Mouse (Mus musculus) midbrain, embryonic 11.5 days (tissue): ENCODE results near the gene Aaas. TPM values are rescaled to one million over a fixed set of nuclear protein-coding genes. Genes with fewer than 3 reads are reported as not detected.

Experiments
- ATAC-seq: fragments of 200-750 bp; cut with Nextera tagmentation; 2 replicates; pipeline ENCODE4 v1.8.0; 2017; ENCODE audit warnings: moderate TSS enrichment, moderate library complexity; ENCODE audit not compliant: low FRiP score
- DNase-seq: peaks from one replicate; pipeline ENCODE4 v3.0.0; 2015; ENCODE audit warnings: low spot score; ENCODE audit errors: missing footprints
- H3K27ac ChIP-seq: fragments of 300-500 bp; sonication (generic); 2 replicates; pipeline ENCODE4 v1.5.1; 2014; ENCODE audit warnings: low read depth, low read length
- H3K27me3 ChIP-seq: fragments of 300-500 bp; sonication (generic); 2 replicates; pipeline ENCODE4 v1.6.1; 2014; ENCODE audit warnings: mild to moderate bottlenecking, low read length, moderate library complexity, mixed read lengths; ENCODE audit not compliant: control insufficient read depth, insufficient read depth
- H3K36me3 ChIP-seq: fragments of 300-500 bp; sonication (generic); 2 replicates; pipeline ENCODE4 v1.6.1; 2014; ENCODE audit warnings: mild to moderate bottlenecking, low read length, moderate library complexity, mixed read lengths; ENCODE audit not compliant: control insufficient read depth, insufficient read depth
- H3K4me1 ChIP-seq: fragments of 300-500 bp; sonication (generic); 2 replicates; pipeline ENCODE4 v1.6.1; 2014; ENCODE audit warnings: low read length; ENCODE audit not compliant: control insufficient read depth, insufficient read depth
- H3K4me2 ChIP-seq: fragments of 300-500 bp; sonication (generic); 2 replicates; pipeline ENCODE4 v1.6.1; 2014; ENCODE audit warnings: mild to moderate bottlenecking, moderate library complexity
- H3K4me3 ChIP-seq: fragments of 300-500 bp; sonication (generic); 2 replicates; pipeline ENCODE4 v1.5.1; 2014; ENCODE audit warnings: low read depth, low read length
- H3K9ac ChIP-seq: fragments of 300-500 bp; sonication (generic); 2 replicates; pipeline ENCODE4 v1.6.1; 2014; ENCODE audit warnings: low read length
- H3K9me3 ChIP-seq: fragments of 300-500 bp; sonication (generic); 2 replicates; pipeline ENCODE4 v1.6.1; 2016; ENCODE audit warnings: low read length; ENCODE audit not compliant: control insufficient read depth
- WGBS: fragments of 180-500 bp; shearing (Covaris S2); extraction: QIAGEN DNeasy Blood & Tissue Kit; methylation state at CpG from one replicate; pipeline ENCODE4 v1.1.7; 2014; 5-methylcytosine and 5-hydroxymethylcytosine counted together
- polyA plus RNA-seq: library from polyadenylated mRNA; unstranded; fragments of >200 nt; fragmentation: Nextera tagmentation; extraction: Ambion mirVana; gene quantifications from 2 replicates; pipeline ENCODE4 v1.2.1, GENCODE M21; 2014

Gene Aaas
- polyA plus RNA-seq, 1 experiment from 2014 or later, result 82.5 TPM

GRCm38 (mm10) chr15:102296368-102297006 is 54.1 kb downstream of the Aaas start:
- peaks cover 4% of the 10 kb centered on the region for H3K4me1 ChIP-seq
- no peaks in the 10 kb centered on the region for H3K9me3 ChIP-seq
- H3K27me3 ChIP-seq, result no peaks in the 10 kb centered on the region
- peaks cover 23% of the 10 kb centered on the region for H3K36me3 ChIP-seq
- H3K9ac ChIP-seq, result peak overlapping the region; percentile 66
- ATAC-seq (peak; percentile 72), DNase-seq (no peak)
- 5% methylated on average over 24 of the region's 24 CpGs for WGBS
- peak overlapping the region; percentile 82 for H3K4me2 ChIP-seq
- no peak overlapping the region for H3K27ac ChIP-seq
- H3K4me3 ChIP-seq, result peak overlapping the region; percentile 71

- peak within 1 kb of the TSS; percentile 82 for H3K4me2 ChIP-seq
- H3K4me1 ChIP-seq, result peaks cover 4% of the 10 kb centered on the region
- peak within 1 kb of the TSS; percentile 66 for H3K9ac ChIP-seq
- H3K9me3 ChIP-seq, result no peaks in the 10 kb centered on the region
- no peak within 1 kb of the TSS for H3K27ac ChIP-seq
- peaks cover 17% of the 10 kb centered on the region for H3K36me3 ChIP-seq
- peak; percentile 100 for ATAC-seq
- DNase-seq, result peak; percentile 99
- WGBS, result 9% methylated on average over 25 of the region's 25 CpGs
- H3K4me3 ChIP-seq, result peak within 1 kb of the TSS; percentile 71
- no peaks in the 10 kb centered on the region for H3K27me3 ChIP-seq
These were observed 54.8 kb downstream of the Aaas start, which contains the start of gene Espl1 for GRCm38 (mm10) chr15:102295633-102296367. Gene Espl1 (plus strand): TSS chr15:102296266.

Other genes with a start within 250 kb of the Aaas start
- 9.8 and 10.5 TPM in 2 replicates for gene Spryd3, start 214.5 kb downstream of the Aaas start, polyA plus RNA-seq
- gene Igfbp6, start 206.4 kb downstream of the Aaas start, polyA plus RNA-seq, result 0.34 and 0.40 TPM in 2 replicates
- not detected in 2 replicates for gene Soat2, start 200.2 kb downstream of the Aaas start, polyA plus RNA-seq
- 58.9 and 61.1 TPM in 2 replicates for gene Zfp740, start 147.5 kb downstream of the Aaas start, polyA plus RNA-seq
- gene Csad, start 146.0 kb downstream of the Aaas start, polyA plus RNA-seq, result 21.9 and 25.9 TPM in 2 replicates
- 0.15 and 0.55 TPM in 2 replicates for gene Itgb7, start 118.8 kb downstream of the Aaas start, polyA plus RNA-seq
- gene Rarg, start 93.3 kb downstream of the Aaas start, polyA plus RNA-seq, result 10.1 and 10.5 TPM in 2 replicates
- gene Gm9918, start 80.2 kb downstream of the Aaas start, polyA plus RNA-seq, result 0.15 and 0.23 TPM in 2 replicates
- 50.8 and 53.0 TPM in 2 replicates for gene Mfsd5, start 71.3 kb downstream of the Aaas start, polyA plus RNA-seq
- 29.4 and 33.3 TPM in 2 replicates for gene Espl1, start 54.5 kb downstream of the Aaas start, polyA plus RNA-seq
- 404 and 408 TPM in 2 replicates for gene Pfdn5, start 24.7 kb downstream of the Aaas start, polyA plus RNA-seq
- 97.8 and 99.5 TPM in 2 replicates for gene Myg1, start 19.1 kb downstream of the Aaas start, polyA plus RNA-seq
- gene Sp7, start 16.4 kb upstream of the Aaas start, polyA plus RNA-seq, result 0.51 and 0.90 TPM in 2 replicates
- 11.2 and 11.7 TPM in 2 replicates for gene Sp1, start 55.4 kb upstream of the Aaas start, polyA plus RNA-seq
- 0.37 TPM in 1 of 2 replicates, not detected in the other for gene Amhr2, start 94.6 kb upstream of the Aaas start, polyA plus RNA-seq
- 92.7 and 110 TPM in 2 replicates for gene Prr13, start 108.3 kb upstream of the Aaas start, polyA plus RNA-seq
- 234 and 255 TPM in 2 replicates for gene Pcbp2, start 119.8 kb upstream of the Aaas start, polyA plus RNA-seq
- 6.7 TPM in 1 of 2 replicates, not detected in the other for gene Gm10337, start 153.0 kb upstream of the Aaas start, polyA plus RNA-seq
- 16.4 and 19.7 TPM in 2 replicates for gene Map3k12, start 166.3 kb upstream of the Aaas start, polyA plus RNA-seq
- gene Tarbp2, start 167.4 kb upstream of the Aaas start, polyA plus RNA-seq, result 91.2 and 96.6 TPM in 2 replicates
- 0.98 and 1.9 TPM in 2 replicates for gene Npff, start 174.2 kb upstream of the Aaas start, polyA plus RNA-seq